Mouse (Mus musculus) liver, postnatal 0 days (tissue): Measurements from ENCODE around the gene Pdzd2.

Experiments used
- CTCF ChIP-seq: sonication (generic); IDR thresholded peaks from 2 replicates; pipeline ENCODE4 v1.5.1; 2016; ENCODE audit warnings: antibody characterized with exemption, low read depth
- EP300 ChIP-seq: IDR thresholded peaks from 2 replicates; pipeline ENCODE4 v1.6.1; 2016; ENCODE audit warnings: antibody characterized with exemption, low read depth, mild to moderate bottlenecking

DNA sequence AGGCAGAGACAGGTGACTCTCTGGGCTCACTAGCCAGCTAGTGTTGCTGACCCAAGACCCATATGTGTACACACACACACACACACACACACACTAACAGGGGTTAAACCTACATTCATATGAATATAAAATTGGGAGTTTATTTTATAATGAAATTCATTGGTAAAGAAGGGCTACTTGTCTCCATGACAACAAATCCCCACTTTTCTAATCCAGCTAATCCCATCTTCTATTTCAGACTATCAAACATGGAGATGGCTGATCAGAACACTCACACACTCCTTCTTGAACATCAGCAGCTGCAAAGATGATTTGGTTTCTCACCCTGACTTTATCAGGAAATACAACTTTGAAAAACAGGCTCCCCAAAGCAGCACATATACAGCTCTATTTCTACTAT, 245.6 kb downstream of the Pdzd2 start:
- TF ChIP-seq CTCF (no peak), EP300 (no peak)
